Mouse (Mus musculus) urinary bladder, postnatal 14 days (tissue): ENCODE results near the gene Morn5.

Source experiments
- DNase-seq: peaks from one replicate; pipeline ENCODE4 v3.0.0; 2021; ENCODE audit warnings: low spot score

Gene Morn5

GRCm38 (mm10) chr2:36104436-36104955 lies 55.2 kb downstream of the Morn5 start:
- DNase-seq, result no peak

- no peak for DNase-seq
Measured at GRCm38 (mm10) chr2:36104956-36105741, 55.9 kb downstream of the Morn5 start, which contains the start of gene Lhx6. Gene Lhx6 (minus strand): TSS chr2:36105408.

GRCm38 (mm10) chr2:36108615-36109014 lies 59.4 kb downstream of the Morn5 start:
- DNase-seq, result no peak

- no peak for DNase-seq
Measured at GRCm38 (mm10) chr2:36112632-36113031, 63.4 kb downstream of the Morn5 start.

GRCm38 (mm10) chr2:36126795-36127429 lies 77.7 kb downstream of the Morn5 start:
- no peak for DNase-seq

- DNase-seq, result no peak
Measured at GRCm38 (mm10) chr2:36127973-36128372, 78.7 kb downstream of the Morn5 start.

GRCm38 (mm10) chr2:36129051-36129450 lies 79.8 kb downstream of the Morn5 start:
- no peak for DNase-seq
